Mouse (Mus musculus) urinary bladder, postnatal 4 days (tissue): Measurements from ENCODE around the gene Dennd6a.
A peak's percentile ranks its signal among the peaks of the same experiment; 100 is the strongest.
"Not testable (repeated sequence)": the region's sequence is repeated elsewhere in the genome, so short reads cannot be mapped to it uniquely, and the experiment has no call there.

Experiments used
- DNase-seq, 2 experiments: peaks; one replicate each; pipeline ENCODE4 v3.0.0; 2021 to 2022; ENCODE audit warnings: low spot score in 2 of 2

Gene Dennd6a

GRCm38 (mm10) chr14:26573556-26573955 lies at the start of gene Dennd6a:
TSS of gene Dennd6a (plus strand) at chr14:26573856.
- DNase-seq = not testable (repeated sequence)

- DNase-seq = no peak
Observed at GRCm38 (mm10) chr14:26525955-26526354, 47.7 kb upstream of the Dennd6a start.

GRCm38 (mm10) chr14:26528296-26528695 lies 45.4 kb upstream of the Dennd6a start:
- DNase-seq = no peak

- DNase-seq = no peak
Observed at GRCm38 (mm10) chr14:26530350-26530749, 43.3 kb upstream of the Dennd6a start.

- DNase-seq = no peak
Observed at GRCm38 (mm10) chr14:26531410-26532313, 42.0 kb upstream of the Dennd6a start.

- DNase-seq = no peak
Observed at GRCm38 (mm10) chr14:26532752-26533151, 40.9 kb upstream of the Dennd6a start.

- DNase-seq = no peak
Observed at GRCm38 (mm10) chr14:26533267-26533666, 40.4 kb upstream of the Dennd6a start.

- DNase-seq = peak; percentile 24 to 62
Observed at GRCm38 (mm10) chr14:26533821-26534756, 39.6 kb upstream of the Dennd6a start.

- peak; percentile 96 to 100 for DNase-seq
Observed at GRCm38 (mm10) chr14:26534757-26535479, 38.7 kb upstream of the Dennd6a start, which contains the start of gene Slmap. TSS of gene Slmap (minus strand) at chr14:26534931.

GRCm38 (mm10) chr14:26539241-26539640 lies 34.4 kb upstream of the Dennd6a start:
- DNase-seq = no peak

- no peak for DNase-seq
Observed at GRCm38 (mm10) chr14:26540577-26540976, 33.1 kb upstream of the Dennd6a start.

GRCm38 (mm10) chr14:26542136-26542535 lies 31.5 kb upstream of the Dennd6a start:
- DNase-seq = no peak

GRCm38 (mm10) chr14:26547516-26548488 lies 25.9 kb upstream of the Dennd6a start:
- no peak for DNase-seq

GRCm38 (mm10) chr14:26550712-26551111 lies 22.9 kb upstream of the Dennd6a start:
- no peak for DNase-seq

GRCm38 (mm10) chr14:26552441-26552840 lies 21.2 kb upstream of the Dennd6a start:
- no peak for DNase-seq

- DNase-seq = no peak
Observed at GRCm38 (mm10) chr14:26552853-26553252, 20.8 kb upstream of the Dennd6a start.

GRCm38 (mm10) chr14:26557581-26557980 lies 16.1 kb upstream of the Dennd6a start:
- DNase-seq = no peak

- no peak for DNase-seq
Observed at GRCm38 (mm10) chr14:26558536-26558935, 15.1 kb upstream of the Dennd6a start.

GRCm38 (mm10) chr14:26562247-26562646 lies 11.4 kb upstream of the Dennd6a start:
- no peak for DNase-seq

GRCm38 (mm10) chr14:26569880-26570279 lies 3.8 kb upstream of the Dennd6a start:
- DNase-seq = no peak
